Mouse (Mus musculus): ENCODE measurements around the gene Ccl8. TPM values are rescaled to one million over a fixed set of nuclear protein-coding genes. Genes with fewer than 3 reads are reported as not detected.

The Ccl8 gene
- polyA plus RNA-seq, 1 experiment from 2014 or later: 0.39 TPM

DNA sequence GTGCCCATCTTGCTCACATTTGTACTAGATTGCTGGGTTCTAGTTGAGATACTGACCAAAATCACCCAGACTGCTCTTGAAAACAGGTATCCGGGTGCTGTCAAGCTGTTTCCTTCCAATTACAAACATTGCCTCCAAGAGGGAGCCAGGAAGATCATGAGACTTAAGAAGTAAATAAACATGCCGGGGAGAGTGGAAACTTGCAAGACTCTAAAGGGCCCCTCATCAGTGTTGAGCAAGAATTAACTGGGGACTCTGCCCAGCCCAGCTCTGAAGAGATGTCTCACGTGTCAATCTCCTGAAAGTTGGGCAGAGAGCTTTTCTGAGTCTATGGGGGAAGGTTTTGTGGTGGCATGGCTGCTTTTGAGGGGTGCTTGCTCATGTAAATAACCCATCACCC lies 38.0 kb upstream of the Ccl8 start:
- no peaks in the 10 kb centered on the region for H3K27me3 ChIP-seq (ENCODE audit: insufficient read depth, low read length)
- no peak overlapping the region for H3K4me3 ChIP-seq (ENCODE audit: low read depth, low read length)
- H3K4me1 ChIP-seq (ENCODE audit: insufficient read depth): no peaks in the 10 kb centered on the region
- TF ChIP-seq EP300 (IDR thresholded peaks at IDR 0.05; ENCODE audit: low read depth) (no peak), CTCF (IDR thresholded peaks at IDR 0.05; ENCODE audit: low read depth) (no peak)
- H3K9ac ChIP-seq (replicated peaks): no peak overlapping the region
- H3K4me2 ChIP-seq (ENCODE audit: low read depth, low read length): no peak overlapping the region
- DNase-seq: no peak
- no peak for ATAC-seq
- no peaks in the 10 kb centered on the region for H3K36me3 ChIP-seq (replicated peaks; ENCODE audit: insufficient read depth, low read length)
- H3K9me3 ChIP-seq (ENCODE audit: low read length): no peaks in the 10 kb centered on the region
- 42% methylated on average over 3 of the region's 3 CpGs for WGBS (ENCODE audit: insufficient replicate concordance)
- H3K27ac ChIP-seq (ENCODE audit: low read depth): no peak overlapping the region

- H3K4me1 ChIP-seq (ENCODE audit: insufficient read depth): no peaks in the 10 kb centered on the region
- no peaks in the 10 kb centered on the region for H3K9me3 ChIP-seq (ENCODE audit: low read length)
- H3K4me2 ChIP-seq (ENCODE audit: low read depth, low read length): no peak overlapping the region
- H3K9ac ChIP-seq (replicated peaks): no peak overlapping the region
- DNase-seq: no peak
- no peak for TF ChIP-seq EP300 (IDR thresholded peaks at IDR 0.05; ENCODE audit: low read depth)
- no peak for TF ChIP-seq CTCF (IDR thresholded peaks at IDR 0.05; ENCODE audit: low read depth)
- H3K4me3 ChIP-seq (ENCODE audit: low read depth, low read length): no peak overlapping the region
- ATAC-seq: no peak
- no peaks in the 10 kb centered on the region for H3K27me3 ChIP-seq (ENCODE audit: insufficient read depth, low read length)
- no peaks in the 10 kb centered on the region for H3K36me3 ChIP-seq (replicated peaks; ENCODE audit: insufficient read depth, low read length)
- H3K27ac ChIP-seq (ENCODE audit: low read depth): no peak overlapping the region
Measured at GRCm38 (mm10) chr11:82078136-82078730, 36.8 kb upstream of the Ccl8 start.

GRCm38 (mm10) chr11:82080865-82081264 lies 34.1 kb upstream of the Ccl8 start:
- WGBS (ENCODE audit: insufficient replicate concordance): 52% methylated on average over 3 of the region's 3 CpGs
- H3K9me3 ChIP-seq (ENCODE audit: low read length): no peaks in the 10 kb centered on the region
- no peak for DNase-seq
- H3K9ac ChIP-seq (replicated peaks): no peak overlapping the region
- H3K4me2 ChIP-seq (ENCODE audit: low read depth, low read length): no peak overlapping the region
- H3K27ac ChIP-seq (ENCODE audit: low read depth): no peak overlapping the region
- H3K4me3 ChIP-seq (ENCODE audit: low read depth, low read length): no peak overlapping the region
- no peaks in the 10 kb centered on the region for H3K4me1 ChIP-seq (ENCODE audit: insufficient read depth)
- no peaks in the 10 kb centered on the region for H3K27me3 ChIP-seq (ENCODE audit: insufficient read depth, low read length)
- ATAC-seq: no peak
- TF ChIP-seq CTCF (IDR thresholded peaks at IDR 0.05; ENCODE audit: low read depth) (no peak), EP300 (IDR thresholded peaks at IDR 0.05; ENCODE audit: low read depth) (no peak)
- no peaks in the 10 kb centered on the region for H3K36me3 ChIP-seq (replicated peaks; ENCODE audit: insufficient read depth, low read length)

DNA sequence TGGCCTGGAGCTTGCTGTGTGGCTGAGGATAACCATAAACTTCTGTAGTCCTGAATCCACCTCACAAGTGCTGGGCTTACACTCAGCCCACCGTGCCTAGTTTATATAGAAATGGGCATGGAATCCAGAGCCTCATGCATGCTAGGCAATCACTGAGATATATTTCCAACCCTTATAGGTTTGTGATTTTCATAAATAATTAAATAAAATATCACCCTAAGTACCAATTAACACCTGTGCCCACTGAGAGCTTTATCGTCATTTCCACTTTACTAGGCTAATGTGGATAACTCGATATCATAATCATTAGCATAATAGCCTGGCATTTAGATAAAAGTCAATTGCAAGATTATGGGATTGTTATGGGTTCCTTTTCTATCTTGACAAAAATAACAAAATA lies 30.6 kb upstream of the Ccl8 start:
- DNase-seq (no peak), ATAC-seq (no peak)
- Histone ChIP-seq H3K9me3 (ENCODE audit: low read length) (no peaks in the 10 kb centered on the region), H3K4me1 (ENCODE audit: insufficient read depth) (no peaks in the 10 kb centered on the region), H3K27me3 (ENCODE audit: insufficient read depth, low read length) (no peaks in the 10 kb centered on the region), H3K4me2 (ENCODE audit: low read depth, low read length) (no peak overlapping the region), H3K9ac (replicated peaks) (no peak overlapping the region), H3K27ac (ENCODE audit: low read depth) (no peak overlapping the region), H3K36me3 (replicated peaks; ENCODE audit: insufficient read depth, low read length) (no peaks in the 10 kb centered on the region), H3K4me3 (ENCODE audit: low read depth, low read length) (no peak overlapping the region)
- TF ChIP-seq EP300 (IDR thresholded peaks at IDR 0.05; ENCODE audit: low read depth) (no peak), CTCF (IDR thresholded peaks at IDR 0.05; ENCODE audit: low read depth) (no peak)
- WGBS (ENCODE audit: insufficient replicate concordance): 91% methylated on average over 3 of the region's 3 CpGs

GRCm38 (mm10) chr11:82099511-82100323 lies 15.3 kb upstream of the Ccl8 start:
- DNase-seq: no peak
- 68% methylated on average over 10 of the region's 10 CpGs for WGBS (ENCODE audit: insufficient replicate concordance)
- H3K27ac ChIP-seq (ENCODE audit: low read depth): 0 out of 2 replicates have a peak overlapping the region, but pooled peaks have one; percentile 36

GRCm38 (mm10) chr11:82101087-82101486 lies 13.9 kb upstream of the Ccl8 start:
- 64% methylated on average over 4 of the region's 4 CpGs for WGBS (ENCODE audit: insufficient replicate concordance)
- no peak overlapping the region for H3K27ac ChIP-seq (ENCODE audit: low read depth)

More at GRCm38 (mm10) chr11:82099511-82100323, 15.3 kb upstream of the Ccl8 start:
- H3K4me3 ChIP-seq (ENCODE audit: low read depth, low read length): no peak overlapping the region
- H3K4me2 ChIP-seq (ENCODE audit: low read depth, low read length): no peak overlapping the region
- H3K27me3 ChIP-seq (ENCODE audit: insufficient read depth, low read length): no peaks in the 10 kb centered on the region
- H3K9me3 ChIP-seq (ENCODE audit: low read length): no peaks in the 10 kb centered on the region
- H3K36me3 ChIP-seq (replicated peaks; ENCODE audit: insufficient read depth, low read length): no peaks in the 10 kb centered on the region
- ATAC-seq: no peak
- no peaks in the 10 kb centered on the region for H3K4me1 ChIP-seq (ENCODE audit: insufficient read depth)
- no peak overlapping the region for H3K9ac ChIP-seq (replicated peaks)
- TF ChIP-seq EP300 (IDR thresholded peaks at IDR 0.05; ENCODE audit: low read depth): no peak
- no peak for TF ChIP-seq CTCF (IDR thresholded peaks at IDR 0.05; ENCODE audit: low read depth)

More at GRCm38 (mm10) chr11:82101087-82101486, 13.9 kb upstream of the Ccl8 start:
- no peak overlapping the region for H3K4me2 ChIP-seq (ENCODE audit: low read depth, low read length)
- H3K9ac ChIP-seq (replicated peaks): no peak overlapping the region
- no peaks in the 10 kb centered on the region for H3K9me3 ChIP-seq (ENCODE audit: low read length)
- no peak for DNase-seq
- no peak; the same call in 1 of the 2 replicates for ATAC-seq
- TF ChIP-seq EP300 (IDR thresholded peaks at IDR 0.05; ENCODE audit: low read depth) (no peak), CTCF (IDR thresholded peaks at IDR 0.05; ENCODE audit: low read depth) (no peak)
- H3K4me3 ChIP-seq (ENCODE audit: low read depth, low read length): no peak overlapping the region
- H3K27me3 ChIP-seq (ENCODE audit: insufficient read depth, low read length): no peaks in the 10 kb centered on the region
- H3K4me1 ChIP-seq (ENCODE audit: insufficient read depth): no peaks in the 10 kb centered on the region
- H3K36me3 ChIP-seq (replicated peaks; ENCODE audit: insufficient read depth, low read length): no peaks in the 10 kb centered on the region
